8 mouse cellular contexts compared by ENCODE assay signal in the genomic region with DNA sequence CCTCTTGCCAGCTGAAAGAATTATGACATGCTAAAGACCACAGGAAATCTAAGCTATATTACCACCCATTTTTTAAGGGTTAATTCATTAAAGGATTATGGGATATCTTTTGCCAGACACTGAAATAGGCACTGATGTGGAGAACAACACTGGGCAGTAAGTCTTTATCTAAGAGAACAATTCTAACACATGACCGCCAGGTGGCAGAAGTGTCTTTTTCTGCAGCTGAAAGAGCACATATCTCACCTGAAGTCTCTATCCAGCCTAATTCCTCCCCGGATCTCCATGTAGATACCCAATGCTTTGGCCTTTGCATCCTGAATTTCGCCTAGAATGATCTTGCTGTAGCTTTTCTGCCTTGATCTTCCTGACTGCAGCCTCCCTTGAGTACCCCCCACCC. TPM values are rescaled to one million over a fixed set of nuclear protein-coding genes. Genes with fewer than 3 reads are reported as not detected.
A peak's percentile ranks its signal among the peaks of the same experiment; 100 is the strongest.
DNase-seq lines count a peak whose midpoint lies in the region; ATAC-seq lines count a peak whose summit lies in the region.

No protein-coding gene starts in this region.

- no peaks in the 10 kb centered on the region for H3K36me3 ChIP-seq in kidney, embryonic 14.5 days (ENCODE audit: control insufficient read depth, insufficient read depth, low read length)

- no peak overlapping the region for H3K9ac ChIP-seq in kidney, embryonic 14.5 days (ENCODE audit: low read depth, low read length)

- H3K27me3 ChIP-seq in kidney, embryonic 14.5 days (ENCODE audit: control insufficient read depth, insufficient read depth, low read length): no peaks in the 10 kb centered on the region

- no peaks in the 10 kb centered on the region for H3K4me1 ChIP-seq in kidney, embryonic 14.5 days (ENCODE audit: control insufficient read depth, insufficient read depth, low read length)

- H3K4me3 ChIP-seq in kidney, embryonic 14.5 days (ENCODE audit: low read length): no peak overlapping the region

- WGBS in kidney, embryonic 14.5 days: 23% methylated on average over 3 of the region's 3 CpGs

- H3K27ac ChIP-seq in kidney, embryonic 14.5 days (ENCODE audit: low read depth, low read length): no peak overlapping the region

- DNase-seq in kidney, adult 18-20 months: peak; percentile 44
- peak; percentile 59 to 61 for DNase-seq in B cell, adult 2 months
- DNase-seq in MEL-GATA-1-ER (ENCODE audit: extremely low read depth, low read depth): peak; percentile 24
- peak; percentile 55 to 79 for DNase-seq in cerebellum, postnatal 25 days
- DNase-seq in kidney, postnatal 10 days: peak; percentile 79

- H3K4me2 ChIP-seq in kidney, embryonic 14.5 days (replicated peaks; ENCODE audit: low read depth, low read length): no peak overlapping the region

- peaks cover 3% of the 10 kb centered on the region; the same call in 1 of the 2 replicates for H3K9me3 ChIP-seq in kidney, embryonic 14.5 days (ENCODE audit: control insufficient read depth, low read length)

- ATAC-seq in kidney, embryonic 14.5 days (ENCODE audit: low FRiP score, low TSS enrichment): no peak
- peak; percentile 72 for ATAC-seq in megakaryocyte progenitor cell, adult 5-6 weeks (replicated peaks; ENCODE audit: poor library complexity)
- ATAC-seq in activated CD4-positive, CD25-positive, alpha-beta regulatory T cell, adult 4 months: no peak

RNA-seq across cellular contexts. Expression of a gene that starts 41.5 kb away (rescaled TPM):
- 9.8 and 14.7 TPM in 2 replicates for polyA plus RNA-seq in kidney, embryonic 14.5 days (2014; fragmentation: Nextera tagmentation; extraction: Ambion mirVana)
- total RNA-seq in megakaryocyte progenitor cell, adult 5-6 weeks (2015): not detected in 2 replicates
- 0.07 TPM in 1 of 2 replicates, not detected in the other for total RNA-seq in megakaryocyte progenitor cell, adult 5-6 weeks (2017)
- under 1 TPM in 1 of 2 experiments, not detected in 1; 0.08 TPM for polyA plus RNA-seq in activated CD4-positive, CD25-positive, alpha-beta regulatory T cell, adult 4 months (2017; shearing (Covaris generic))

Comparison
In these comparisons a context has a peak if more than half of its experiments do, and no peak if none do; other contexts are left out.
1. DNase-seq: peak in every context shown above with its lines; median percentile 79 in kidney, postnatal 10 days; 67 in cerebellum, postnatal 25 days; 60 in B cell, adult 2 months; 44 in kidney, adult 18-20 months; 24 in MEL-GATA-1-ER.
2. RNA of a gene that starts 41.5 kb away (polyA plus RNA-seq): 9.8 to 14.7 TPM in kidney, embryonic 14.5 days; 0.08 TPM in activated CD4-positive, CD25-positive, alpha-beta regulatory T cell, adult 4 months; every median in the first group is over 10 times any median in the second.